Mouse (Mus musculus): Measurements from ENCODE around the gene Mllt6.
"Not testable (repeated sequence)": the region's sequence is repeated elsewhere in the genome, so short reads cannot be mapped to it uniquely, and the experiment has no call there.

Gene Mllt6

DNA sequence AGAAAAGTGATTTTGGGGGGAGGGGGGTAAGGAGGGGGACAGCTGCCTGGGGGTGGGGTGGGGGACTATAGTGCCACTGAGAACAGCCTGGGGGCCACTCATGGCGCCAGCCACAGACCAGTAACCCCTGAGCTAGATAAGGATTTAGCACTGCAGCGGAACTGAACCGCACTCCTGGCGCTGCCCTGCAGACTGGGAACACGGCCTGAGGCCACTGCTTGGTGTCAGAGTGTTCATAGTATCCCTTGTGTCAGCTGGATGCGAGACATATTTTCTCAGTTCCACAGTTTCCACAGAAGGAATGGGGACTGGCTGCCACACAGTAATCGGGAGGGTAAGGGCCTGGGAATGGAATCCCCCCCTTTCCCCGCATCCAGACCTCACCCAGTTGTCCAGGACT lies 52.8 kb downstream of the Mllt6 start:
- no peak for DNase-seq (ENCODE audit: low spot score in 2 of 2)

DNA sequence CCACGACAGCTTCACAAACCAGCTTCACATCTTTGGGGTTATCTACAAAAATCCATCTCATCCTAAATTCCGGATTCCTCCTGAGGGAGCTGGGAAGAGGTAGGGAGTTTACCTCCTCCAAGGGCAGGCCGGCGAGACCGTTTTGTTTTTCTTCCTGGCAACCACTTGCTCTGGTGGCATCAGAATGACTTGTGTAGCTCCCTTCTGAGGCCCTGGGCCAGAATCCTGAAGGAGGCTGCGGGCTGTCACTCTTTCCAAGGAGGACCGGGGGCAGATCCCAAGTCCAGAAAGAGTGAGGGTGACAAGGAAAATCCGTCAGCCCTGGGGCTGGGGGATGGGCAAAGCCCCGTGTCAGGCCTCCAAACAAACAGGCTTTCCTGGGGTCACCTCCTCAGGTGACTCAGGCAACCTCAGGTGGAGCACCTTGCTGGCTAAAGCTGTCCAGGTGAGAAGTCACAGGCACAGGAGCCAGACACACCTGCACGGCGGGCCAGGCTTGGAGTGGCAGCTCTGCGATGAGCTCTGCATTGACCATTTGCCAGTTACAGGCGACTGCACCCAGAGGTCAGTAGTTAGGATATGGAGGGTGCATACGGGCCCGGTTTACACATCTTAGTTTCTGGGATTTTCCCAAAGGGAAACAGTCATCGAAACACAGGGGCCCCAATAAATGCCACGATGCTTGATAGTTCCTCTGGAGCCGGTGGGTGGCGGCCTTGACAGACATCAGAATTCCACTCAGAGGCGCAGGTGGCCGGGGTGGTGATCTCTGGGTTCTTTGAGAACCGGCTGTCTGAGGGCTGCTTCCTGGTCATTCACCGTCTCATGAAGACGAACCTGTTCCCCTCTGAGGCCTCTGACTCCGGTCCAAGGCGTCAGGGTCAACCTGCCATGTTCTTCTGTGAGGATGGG lies 54.4 kb downstream of the Mllt6 start:
- DNase-seq (ENCODE audit: low spot score in 2 of 2) = no peak

DNA sequence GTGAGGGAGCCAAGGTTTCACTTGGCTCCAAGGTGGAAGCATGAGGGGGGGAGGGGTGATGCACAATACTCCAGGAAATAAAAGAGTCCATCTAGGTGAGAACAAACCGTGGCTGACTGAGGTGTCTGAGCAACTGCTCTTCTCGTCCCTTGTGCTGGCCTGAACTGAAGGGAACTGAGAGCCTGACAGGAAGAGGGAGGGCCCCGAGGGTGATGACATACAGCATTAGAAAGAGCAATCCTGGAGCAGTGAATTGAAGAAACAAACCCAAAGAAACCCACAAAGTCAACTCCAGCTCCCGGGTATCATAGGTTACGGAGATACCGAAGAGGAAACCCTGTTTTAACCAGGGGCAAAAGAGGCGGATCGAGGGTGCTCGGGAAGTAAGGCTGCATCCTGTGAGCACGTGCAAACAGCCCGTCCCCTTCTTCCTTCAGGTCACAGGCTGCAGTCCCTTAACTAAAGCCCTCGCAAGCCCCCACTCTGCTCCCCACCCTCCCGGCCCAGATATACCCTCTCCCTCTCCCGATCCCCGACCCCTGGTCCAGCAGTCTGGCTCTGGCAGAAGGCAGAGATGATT lies 55.2 kb downstream of the Mllt6 start:
- DNase-seq (ENCODE audit: low spot score in 2 of 2) = no peak

DNA sequence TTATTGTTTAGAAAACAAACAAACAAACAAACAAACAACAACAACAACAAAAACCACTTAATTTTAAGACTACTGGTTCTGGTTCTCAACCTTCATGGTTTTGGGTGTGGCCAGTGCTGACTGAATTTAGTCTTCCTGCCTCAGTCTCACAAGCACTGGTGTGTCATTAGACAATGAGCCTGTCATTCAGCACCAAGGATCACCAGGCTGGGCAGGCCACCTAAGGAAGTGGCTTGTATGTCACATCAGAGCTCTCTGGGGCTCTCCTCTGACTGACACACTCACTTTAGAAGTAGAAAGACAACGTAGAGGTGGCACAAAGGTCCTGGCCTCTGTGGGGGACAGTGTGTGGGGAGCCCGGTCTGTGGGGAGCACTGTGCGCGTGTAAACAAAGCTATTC lies 55.8 kb downstream of the Mllt6 start:
- DNase-seq (ENCODE audit: low spot score in 2 of 2) = no peak

DNA sequence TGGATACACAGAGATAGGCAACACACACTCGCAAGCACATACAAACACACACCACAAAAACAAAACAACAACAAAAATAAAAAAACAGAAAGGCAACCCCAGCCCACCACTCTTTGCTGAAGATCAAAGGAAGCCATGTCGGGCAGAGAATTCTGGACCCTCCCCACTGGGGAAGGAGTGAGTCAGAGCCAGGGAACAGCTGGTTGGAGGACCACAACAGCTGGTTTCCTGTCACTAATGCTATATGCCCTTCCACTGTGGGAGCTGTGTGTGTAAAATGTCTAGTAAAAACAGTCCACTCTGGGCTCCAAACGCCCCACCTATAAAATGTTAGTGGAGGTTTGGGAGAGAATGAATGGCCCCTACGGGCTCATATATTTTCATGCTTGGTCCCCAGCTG lies 58.1 kb downstream of the Mllt6 start:
- no peak for DNase-seq (ENCODE audit: low spot score in 2 of 2)

DNA sequence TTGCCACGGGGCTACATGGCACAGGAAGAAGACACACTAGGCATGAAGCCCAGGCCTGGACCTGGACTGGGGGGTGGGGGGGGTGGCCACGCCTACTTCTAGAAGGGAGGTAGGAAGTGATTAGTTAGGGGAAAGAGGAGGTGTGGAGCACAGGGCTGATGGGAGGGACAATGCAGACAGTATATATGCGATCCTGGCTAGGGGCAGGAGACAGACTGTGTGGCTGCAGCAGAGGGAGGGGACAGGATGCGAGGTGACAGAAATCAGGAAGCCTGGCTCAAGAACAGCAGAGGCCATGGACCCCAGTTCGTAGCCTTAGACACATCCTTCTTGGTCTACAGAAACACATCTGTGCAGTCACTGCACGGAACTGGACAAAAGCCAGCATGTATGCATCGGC lies 60.5 kb downstream of the Mllt6 start:
- DNase-seq (ENCODE audit: low spot score in 2 of 2) = no peak

DNA sequence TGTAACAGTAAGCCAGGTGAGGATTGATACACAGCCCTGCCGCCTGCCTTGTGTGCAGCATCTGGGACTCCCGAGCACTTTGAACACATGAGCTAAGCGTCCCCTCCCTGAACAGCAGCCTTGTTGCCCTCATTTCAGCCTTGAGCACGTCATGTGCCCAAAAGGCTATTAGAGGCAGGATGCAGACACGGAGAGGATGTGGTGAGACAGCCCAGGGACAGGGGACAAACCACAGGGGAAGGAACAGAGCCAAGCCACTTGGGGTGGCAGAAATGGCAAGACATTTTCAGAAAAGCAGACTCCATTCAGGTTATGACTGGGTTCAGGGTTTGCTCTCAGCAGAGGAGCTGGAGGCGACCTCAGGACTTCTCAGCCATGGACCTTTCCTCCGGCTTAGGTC lies 65.1 kb downstream of the Mllt6 start:
- DNase-seq (ENCODE audit: low spot score in 2 of 2) = no peak

DNA sequence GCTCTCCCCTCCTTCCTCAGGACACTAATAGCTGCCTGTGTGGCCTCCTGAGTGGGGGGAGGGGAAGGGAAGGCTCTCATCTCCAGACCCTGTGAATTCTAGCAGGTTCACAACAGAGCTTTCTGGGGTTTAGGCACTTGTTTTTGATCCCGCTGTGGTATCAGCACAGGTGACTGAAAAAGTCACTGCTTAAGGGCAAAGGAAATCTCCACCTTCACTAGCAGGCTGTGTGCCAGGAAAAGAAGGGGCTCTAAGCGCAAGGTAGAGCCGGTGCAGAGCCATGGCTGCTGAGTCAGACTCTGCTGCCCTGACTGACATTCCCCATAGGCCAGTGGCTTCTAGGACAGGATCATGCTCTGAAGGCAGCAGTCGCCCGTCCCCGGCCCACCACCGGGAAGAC lies 65.5 kb downstream of the Mllt6 start:
- no peak for DNase-seq (ENCODE audit: low spot score in 2 of 2)

DNA sequence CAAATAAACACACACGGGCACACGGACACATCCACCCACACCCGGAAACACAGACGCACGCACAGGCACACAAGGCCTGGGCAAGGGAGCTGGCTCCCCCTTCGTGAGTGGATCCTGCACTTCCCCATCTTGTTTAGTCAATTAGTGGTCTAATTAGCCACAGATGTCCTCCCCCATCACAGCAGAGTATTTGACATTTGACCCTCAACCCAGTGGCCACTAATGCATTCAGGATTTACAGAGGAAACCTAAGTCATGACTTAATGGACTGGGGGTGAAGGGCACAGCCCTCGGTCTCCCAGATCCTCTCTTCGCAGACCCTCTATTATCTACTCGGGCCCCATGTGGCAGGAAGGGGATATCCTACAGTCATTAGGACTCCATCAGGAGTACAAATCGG lies 70.5 kb downstream of the Mllt6 start:
- no peak for DNase-seq (ENCODE audit: low spot score in 2 of 2)

DNA sequence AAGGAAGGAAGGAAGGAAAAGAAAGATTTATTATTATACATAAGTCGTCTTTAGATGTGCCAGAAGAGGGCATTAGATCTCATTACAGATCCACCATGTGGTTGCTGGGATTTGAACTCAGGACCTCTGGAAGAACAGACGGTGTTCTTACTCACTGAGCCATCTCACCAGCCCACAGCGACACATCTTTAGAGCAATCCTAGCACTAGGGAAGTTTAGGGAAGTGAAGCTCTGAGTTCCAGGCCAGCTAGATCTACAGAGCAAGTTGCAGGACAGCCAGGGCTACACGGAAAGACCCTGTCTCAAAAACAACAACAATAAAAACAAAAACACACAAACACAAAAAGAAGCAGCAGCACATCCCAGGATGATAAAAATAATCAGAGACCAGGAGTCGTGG lies 71.6 kb downstream of the Mllt6 start:
- not testable (repeated sequence) for DNase-seq (ENCODE audit: low spot score in 2 of 2)

Data from urinary bladder, postnatal 4 days (tissue).